Mouse (Mus musculus): Measurements from ENCODE around the gene Sde2.
A peak's percentile ranks its signal among the peaks of the same experiment; 100 is the strongest.

The Sde2 gene

DNA sequence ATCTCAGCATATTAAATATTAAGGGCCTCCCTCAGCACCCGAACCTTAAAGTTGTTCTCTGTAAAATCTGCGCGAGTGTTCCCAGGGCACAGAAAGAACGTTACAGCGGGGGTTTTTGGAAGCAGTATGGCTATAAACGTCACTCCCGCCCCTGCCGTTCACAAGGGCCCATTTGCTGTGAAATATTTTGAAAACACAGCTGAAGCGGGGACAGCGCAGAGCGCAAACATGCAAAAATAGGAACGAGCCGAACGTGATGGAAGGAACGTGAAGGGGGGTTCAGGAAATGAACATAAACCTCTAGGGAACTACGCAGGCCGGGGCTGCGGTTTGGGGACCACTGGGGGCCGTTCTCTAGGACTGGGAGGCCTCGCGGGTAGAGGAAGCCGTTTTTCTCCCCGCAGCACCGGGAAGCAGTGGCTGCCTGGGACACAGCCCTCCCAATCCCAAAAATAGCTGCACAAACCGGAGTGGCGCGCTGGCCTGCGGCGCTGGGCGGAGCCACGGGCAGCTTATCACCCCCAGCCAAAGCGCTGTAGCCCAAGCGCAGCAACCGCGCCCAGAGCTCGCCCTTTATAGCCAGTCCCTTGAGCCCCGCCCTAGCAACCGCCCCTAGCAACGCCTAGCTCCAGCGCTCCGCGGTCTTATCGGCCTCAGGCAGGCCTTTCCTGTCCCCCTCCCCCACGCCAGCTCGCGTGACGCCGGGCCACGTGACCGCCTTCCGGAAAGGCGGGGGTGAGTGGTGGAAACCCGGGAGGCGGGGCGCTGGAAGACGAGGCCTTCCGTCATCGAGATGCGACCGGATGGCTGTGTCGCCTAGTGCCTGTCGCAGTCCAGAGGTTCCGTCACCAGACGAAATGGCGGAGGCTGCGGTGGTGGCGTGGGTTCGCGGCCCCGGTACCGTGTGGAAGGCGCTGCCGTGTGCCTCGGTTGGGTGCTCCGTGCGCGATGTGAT is at the start of gene Sde2:
Gene Sde2 (plus strand): TSS at position 812 of the 955 bp plus-strand sequence.
- DNase-seq (ENCODE audit: low spot score), result peak; percentile 100

DNA sequence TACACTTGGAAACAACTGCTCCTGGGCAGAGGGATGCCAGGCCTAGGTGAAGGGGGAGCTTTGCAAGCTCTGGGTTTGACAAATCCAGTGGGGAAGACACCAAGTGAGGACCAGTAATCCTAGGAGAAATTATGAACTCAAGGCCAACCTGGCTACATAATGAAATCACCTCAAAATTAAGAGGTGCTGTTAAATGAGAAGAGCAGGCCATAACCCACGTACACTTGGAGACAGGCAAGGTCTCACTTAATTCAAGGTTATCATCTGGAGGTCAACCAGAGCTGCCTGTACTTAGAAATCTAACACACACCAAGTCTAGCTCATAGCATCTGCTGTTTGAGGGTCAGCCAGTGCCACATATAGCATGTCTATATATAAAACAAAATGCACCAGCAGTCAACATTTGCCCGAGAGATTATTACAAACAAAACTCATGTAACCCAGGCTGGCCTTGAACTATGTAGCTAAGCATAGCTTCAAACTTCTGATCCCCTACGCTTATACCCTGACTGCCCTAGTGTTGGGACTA is 49.4 kb upstream of the Sde2 start:
- DNase-seq (ENCODE audit: low spot score), result no peak

DNA sequence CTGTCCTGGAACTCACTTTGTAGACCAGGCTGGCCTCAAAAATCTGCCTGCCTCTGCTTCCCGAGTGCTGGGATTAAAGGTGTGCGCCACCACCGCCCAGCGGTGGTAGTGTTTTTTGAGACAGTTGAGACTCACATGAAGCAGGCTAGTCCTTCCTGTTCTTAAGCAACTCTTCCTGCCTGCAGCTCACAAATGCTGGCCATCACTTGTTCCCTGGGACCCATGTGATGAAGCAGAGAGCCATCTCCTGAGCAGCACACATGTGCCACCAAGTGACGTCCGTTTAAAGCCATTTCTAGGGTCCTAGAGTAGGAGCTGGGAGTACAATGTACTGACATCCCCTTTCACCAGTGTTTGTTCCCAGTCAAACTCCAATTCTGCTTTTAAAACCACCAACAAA is 47.0 kb upstream of the Sde2 start:
- DNase-seq (ENCODE audit: low spot score), result no peak

DNA sequence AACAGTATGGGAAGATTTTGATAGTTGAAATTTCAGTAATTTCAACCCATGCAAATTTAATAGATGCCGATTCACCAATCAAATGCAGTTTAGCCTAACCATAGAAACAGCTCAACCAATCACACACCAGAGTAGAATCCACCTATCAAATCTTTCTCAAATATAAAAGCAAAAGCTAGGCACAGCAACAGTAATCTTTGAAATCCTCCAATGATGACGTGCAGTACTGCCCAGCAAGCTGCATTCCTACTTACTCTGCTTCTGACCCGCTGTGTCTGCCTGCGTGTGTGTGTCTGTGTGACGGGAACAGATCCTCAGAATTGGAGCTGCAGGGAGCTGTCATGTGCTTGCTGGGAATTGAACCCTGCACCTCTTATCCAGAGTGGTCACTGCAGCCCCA is 42.1 kb upstream of the Sde2 start:
- no peak for DNase-seq (ENCODE audit: low spot score)

DNA sequence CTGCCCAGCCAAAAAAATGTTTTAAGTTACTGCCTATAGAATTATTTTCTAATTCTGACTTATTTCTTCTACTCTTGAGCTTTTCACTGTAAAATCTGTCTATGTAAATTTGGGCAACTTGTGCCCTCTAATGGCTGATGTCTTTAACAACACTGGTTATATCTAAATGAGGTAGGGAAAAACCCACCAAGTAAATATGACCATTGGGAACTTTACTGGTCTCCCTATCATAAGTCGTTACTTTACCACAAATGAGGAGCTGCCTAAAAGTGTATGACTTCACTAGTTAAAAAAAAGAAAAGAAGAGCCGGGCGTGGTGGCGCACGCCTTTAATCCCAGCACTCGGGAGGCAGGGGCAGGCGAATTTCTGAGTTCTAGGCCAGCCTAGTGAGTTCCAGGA is 40.0 kb upstream of the Sde2 start:
- DNase-seq (ENCODE audit: low spot score), result no peak

DNA sequence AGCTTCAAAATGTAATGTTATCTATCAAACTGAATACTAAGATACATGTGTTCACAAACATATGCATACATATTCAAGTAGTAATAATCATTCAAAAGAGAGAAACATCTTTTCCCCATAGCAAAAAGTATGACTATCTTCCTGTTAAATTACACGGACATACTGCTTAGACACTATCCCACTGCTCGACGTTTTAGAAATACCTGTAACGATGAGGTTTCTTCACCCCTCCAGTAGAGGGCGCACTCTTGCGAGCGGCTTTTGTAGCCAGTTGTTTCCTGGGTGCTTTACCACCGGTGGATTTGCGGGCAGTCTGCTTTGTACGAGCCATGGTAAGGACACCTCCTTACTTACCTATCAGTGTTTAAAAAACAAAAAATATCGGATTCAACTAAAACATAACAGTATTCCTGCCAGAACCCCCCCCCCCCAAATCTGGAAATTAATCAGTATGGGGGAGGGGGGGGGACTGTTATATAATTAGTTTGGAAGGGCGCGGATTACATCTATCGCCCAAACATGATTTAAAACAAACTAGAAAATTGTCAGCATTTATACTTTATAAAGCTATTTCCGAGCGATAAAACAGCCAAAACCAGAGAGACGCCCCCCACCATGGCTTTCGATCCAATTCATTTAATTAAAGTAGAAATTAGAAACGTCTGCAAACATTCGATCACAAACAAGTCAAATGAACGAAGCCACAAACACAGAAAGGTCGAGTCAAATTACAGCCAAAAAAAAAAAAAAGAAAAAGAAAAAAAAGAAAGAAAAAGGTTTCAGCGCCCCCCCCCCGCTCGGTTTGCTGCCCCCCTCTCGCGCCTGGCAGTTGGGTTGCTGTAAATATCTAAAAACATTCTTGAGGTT is 39.1 kb upstream of the Sde2 start:
- peak; percentile 63 for DNase-seq (ENCODE audit: low spot score)

DNA sequence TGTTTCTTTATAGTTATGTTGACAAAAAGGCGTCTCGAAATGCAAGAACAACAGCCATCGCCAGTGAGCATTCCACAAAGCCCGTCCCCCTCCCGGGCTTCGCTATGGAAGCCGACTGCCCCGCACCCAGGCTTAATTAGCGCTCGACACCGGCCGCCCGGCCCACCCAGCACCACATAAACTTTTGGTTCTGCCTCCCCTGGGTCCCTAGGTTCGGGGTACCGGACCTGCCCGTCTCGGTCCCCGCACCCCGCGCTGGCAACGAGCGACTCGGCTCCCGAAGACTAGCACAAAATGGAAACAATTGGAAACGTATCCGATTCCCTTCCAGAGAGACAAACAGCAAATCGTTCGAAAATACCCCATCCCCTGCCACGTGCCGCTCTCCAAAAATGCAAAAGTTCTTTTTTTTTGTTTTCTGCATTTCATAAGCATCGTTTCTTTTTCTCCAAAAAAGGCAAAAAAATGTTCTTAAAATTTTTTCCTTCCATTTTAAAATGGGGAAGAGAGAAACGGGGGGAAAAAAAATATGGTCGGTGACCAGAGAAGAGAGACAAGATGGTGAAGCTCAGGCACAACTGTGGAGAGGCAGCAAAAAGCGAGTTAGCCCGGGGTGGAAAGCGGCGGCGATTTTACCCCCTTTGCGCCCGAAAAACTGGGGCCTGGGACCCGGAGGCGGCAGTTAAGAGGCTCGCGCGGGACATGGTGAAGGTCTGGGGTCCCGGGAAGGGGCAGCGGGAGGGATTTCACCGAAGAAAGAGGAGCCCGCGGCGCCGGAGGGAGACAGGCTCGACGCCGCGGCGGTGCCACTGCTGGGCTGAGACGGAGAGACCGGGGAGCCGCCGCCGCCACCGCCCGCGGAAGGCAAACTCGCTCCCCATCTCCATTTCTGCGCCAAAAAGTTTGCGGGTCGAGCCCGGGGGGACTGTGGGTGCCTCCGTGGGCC is 38.2 kb upstream of the Sde2 start:
- peak; percentile 69 for DNase-seq (ENCODE audit: low spot score)

DNA sequence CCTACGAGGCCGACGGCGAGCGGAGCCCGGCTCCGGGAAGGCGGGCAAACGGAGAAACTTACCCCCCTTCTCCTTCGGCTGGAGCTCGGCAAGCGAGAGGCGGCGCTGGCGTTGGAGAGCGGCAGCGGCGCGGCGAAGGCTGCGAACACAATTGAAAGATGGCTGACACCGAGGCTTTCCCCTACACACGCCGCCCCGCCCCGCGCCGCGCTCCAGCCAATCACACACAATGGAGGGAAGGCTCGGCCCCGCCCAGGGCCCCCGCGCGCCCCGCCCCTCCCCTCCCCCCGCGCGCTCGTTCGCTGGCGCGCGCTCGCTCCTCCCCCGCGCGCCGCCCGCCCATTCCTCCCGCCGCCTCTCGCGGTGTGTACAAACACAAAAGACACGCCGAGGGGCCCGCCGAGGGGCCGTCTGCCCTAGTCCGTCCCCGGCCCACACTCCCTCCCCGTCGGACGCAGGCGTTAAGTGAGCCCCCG is 37.5 kb upstream of the Sde2 start:
- DNase-seq (ENCODE audit: low spot score), result peak; percentile 97

DNA sequence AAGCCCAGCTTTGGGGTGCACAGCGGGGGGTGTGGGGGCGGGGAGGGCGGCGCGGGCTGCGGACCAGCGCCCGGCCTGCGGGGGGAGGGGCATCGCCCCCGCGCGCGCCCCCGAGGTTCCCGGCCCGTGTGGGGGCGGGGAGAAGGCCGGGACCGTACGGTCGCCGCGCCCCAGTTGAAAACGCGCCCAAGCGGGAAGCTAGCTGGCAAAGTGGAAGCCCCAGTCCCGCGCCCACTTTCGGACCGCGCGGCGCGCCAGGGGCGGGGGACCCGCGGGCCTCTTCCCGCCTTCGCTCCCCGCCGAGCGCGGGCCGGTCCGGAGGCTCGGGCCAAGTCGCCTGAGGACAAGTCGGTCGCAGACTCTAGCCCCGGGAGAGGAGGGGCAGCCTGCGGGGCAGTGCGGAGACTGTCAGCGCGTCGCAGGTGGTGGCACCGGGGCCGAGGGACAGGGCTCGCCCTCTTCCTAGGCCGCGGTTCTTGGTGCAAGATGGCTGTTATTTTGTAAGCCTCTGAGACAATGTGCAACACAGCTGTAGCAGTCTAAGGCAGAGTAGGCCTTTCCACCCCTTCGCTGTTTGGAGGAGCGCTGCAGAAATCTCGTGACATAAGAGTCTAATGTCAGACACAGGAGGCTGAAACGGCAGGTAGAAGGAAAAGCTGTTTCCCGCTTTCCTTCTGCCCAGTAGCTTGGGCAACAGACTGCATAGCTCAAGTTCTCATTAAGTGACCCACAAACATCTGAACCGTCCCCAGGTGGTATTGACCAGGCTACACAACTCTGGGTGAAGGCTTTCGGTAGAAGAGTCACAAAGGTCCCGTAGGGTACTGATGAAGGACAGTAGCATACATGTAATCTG is 36.8 kb upstream of the Sde2 start, which contains the start of gene H3f3a:
Gene H3f3a (minus strand): TSS at position 59 of the 856 bp plus-strand sequence.
- no peak for DNase-seq (ENCODE audit: low spot score)

DNA sequence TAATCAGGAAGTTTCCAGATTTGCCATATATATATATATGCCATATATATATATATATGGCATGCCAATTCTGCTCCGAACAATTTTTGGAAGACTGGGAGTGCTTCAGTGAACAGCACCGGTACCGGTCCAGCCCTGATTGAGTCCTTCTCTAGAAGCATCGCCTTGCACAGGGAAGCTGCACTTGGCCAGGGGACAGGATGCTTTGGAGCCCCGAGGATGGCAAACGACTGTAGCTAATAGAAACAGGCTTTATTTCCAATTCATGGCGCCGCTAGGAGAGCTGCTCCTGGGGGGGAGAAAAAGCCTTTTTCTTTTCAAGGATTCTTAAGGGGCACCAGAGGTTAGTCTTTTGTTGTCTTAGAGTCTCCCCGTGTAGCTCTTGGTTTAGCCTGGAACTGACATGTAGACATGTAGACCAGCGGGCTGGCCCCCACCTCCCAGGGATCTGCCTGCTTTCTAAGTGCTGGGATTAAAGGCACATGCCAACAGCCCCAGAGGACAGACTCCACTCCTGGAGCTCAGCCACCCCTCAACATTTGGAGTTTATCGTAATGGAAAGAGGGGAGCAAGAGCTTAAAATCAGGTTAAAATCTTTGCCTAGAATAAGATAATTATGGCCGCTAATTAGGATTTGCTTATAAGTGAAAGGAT is 35.4 kb upstream of the Sde2 start:
- no peak for DNase-seq (ENCODE audit: low spot score)

DNA sequence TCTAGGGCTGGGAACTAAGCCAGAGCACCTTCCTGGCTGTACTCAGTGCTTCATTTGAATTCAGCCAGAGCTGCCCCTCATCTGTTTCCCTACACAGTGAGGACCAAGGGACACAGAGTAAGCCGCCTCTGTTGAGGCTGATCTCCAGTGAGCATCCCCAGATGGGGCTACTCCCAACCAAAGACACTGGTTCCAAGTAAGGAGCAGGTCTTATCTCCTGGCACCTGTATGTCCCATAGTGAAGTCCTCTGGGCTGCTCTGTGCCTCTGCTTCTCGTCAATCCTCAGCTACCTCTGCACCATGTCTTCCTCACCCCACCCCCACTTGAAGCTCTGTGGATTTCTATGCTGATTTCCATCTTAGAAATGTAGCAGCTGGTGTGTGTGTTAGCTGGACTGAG is 32.9 kb upstream of the Sde2 start:
- DNase-seq (ENCODE audit: low spot score), result no peak

DNA sequence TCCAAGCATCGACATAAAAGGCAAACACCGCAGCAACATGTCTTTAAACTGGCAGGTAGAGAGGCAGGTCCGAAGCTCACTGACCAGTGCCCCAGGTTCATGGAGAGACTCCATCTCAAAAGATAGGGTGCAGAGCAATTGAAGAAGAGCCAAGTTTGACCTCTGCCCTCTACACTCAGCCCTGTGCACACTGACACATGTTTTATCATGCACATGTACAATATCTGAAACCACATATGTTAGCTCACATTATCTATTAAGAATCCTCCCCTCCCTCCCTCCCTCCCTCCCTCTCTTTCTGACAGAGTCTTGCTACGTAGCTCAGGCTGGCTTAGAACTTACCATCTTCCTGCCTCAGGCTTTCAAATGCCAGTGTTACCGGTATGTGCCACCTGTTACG is 29.8 kb upstream of the Sde2 start:
- no peak for DNase-seq (ENCODE audit: low spot score)

DNA sequence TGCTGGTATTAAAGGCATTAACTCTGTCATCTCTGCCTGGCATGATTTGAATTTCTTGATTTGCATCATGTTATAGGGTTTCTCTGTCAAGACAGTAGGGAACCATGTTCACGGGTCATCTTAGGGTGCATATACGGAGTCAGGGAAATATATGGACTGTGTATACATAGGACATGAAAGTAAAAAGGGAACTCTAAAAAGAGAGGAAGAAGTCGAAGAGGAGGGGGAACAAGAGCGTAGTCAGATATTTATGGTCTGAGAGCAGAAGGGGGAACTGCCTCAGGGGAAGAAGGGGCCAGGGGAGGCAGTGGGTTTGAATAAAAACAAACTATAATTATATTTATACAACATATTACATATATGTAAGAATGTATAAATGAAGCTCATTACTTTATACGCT is 28.7 kb upstream of the Sde2 start:
- DNase-seq (ENCODE audit: low spot score), result no peak

DNA sequence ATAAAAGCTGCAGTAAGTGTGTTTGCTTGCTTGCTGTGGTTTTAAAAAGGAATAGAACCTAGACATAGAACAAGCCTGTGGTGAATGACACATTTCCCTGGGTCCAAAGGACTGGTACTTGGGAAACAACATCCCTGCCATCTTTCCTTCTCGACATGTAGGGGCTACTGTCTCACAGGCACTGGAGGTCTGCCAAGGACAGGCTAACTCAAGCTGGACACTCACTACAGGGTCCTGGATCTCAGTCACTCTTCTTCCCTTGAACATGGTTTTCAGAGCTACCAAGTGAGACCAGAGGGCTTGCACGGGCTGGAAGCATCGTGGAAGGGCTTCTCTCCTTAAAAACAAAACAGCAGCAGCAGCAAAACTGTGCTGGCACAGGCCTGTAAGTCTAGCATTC is 27.2 kb upstream of the Sde2 start:
- DNase-seq (ENCODE audit: low spot score), result no peak

DNA sequence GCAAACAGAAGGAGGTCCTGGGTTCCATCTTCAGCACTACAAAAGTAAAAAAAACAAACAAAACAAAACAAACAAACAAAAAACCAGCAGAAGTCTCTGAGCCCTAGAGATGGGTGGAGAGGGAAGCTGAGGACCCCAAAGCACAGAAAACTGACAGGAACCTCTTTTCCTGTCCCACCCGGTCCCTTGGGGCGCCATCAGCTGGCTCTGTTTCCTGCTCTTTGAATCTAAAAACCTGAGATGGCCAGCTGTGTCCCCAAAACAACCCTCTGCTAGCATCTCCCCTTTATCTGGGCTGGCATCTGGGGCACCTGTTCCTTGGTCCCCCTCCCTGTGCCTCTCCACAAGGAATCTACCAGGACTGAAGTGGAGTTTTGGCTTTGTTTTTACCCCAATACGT is 26.2 kb upstream of the Sde2 start:
- no peak for DNase-seq (ENCODE audit: low spot score)

DNA sequence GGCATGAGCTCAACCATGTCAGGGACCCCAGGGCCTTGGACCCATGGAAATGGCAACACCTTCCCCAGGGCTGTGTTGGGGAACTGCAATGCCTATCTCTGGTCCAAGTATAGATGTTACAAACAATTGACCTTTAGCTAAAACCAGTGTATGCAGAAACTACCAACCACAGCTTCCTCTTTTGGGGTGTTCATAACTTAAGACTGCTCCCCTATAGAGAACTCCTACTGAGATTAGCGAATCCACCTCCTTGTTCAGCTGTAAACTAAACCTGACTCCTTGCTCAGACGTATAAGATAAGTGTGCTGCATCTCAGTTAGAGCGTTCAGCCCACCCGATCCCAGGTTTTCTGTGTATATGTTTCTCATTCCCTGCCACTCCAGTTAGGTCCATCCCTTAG is 24.3 kb upstream of the Sde2 start:
- no peak for DNase-seq (ENCODE audit: low spot score)

DNA sequence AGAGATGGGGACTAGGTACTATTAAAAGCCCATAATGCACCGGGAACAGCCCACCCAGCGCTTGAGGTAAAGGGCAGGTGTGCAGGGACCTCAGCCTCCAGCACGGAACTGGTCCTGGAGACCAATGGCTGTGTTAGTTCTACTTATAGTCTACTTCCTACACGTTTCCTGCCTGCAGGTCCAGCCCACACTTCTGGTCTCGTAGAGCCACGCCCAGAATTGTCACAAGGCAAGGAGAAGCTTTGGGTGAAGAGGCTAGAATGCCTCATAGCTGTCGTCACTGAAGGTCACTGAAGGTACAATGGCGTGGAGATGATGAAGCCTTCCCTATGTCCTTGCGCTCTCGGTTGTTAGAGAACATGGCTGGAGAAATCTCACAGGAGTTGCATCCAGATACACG is 21.2 kb upstream of the Sde2 start:
- no peak for DNase-seq (ENCODE audit: low spot score)

DNA sequence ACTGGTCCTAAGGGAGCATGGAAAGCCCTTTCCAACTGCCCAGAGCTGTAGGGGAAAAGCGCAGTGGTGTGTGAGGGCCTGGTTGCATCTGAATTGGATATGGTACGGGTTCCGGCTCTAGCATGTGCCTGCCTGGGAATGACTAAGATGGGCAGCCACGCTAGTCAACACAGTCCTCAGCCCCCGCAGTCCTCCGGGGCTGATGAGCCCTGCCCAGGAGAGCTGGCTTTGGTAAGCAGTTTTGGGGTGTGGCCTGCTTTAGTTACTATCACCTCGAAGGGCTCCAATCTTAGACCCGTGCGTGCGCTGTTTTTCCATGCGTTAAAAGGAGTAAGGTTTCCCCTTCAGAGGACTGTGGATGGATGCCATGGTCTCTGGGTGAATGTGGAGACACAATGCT is 20.8 kb upstream of the Sde2 start:
- DNase-seq (ENCODE audit: low spot score), result no peak

DNA sequence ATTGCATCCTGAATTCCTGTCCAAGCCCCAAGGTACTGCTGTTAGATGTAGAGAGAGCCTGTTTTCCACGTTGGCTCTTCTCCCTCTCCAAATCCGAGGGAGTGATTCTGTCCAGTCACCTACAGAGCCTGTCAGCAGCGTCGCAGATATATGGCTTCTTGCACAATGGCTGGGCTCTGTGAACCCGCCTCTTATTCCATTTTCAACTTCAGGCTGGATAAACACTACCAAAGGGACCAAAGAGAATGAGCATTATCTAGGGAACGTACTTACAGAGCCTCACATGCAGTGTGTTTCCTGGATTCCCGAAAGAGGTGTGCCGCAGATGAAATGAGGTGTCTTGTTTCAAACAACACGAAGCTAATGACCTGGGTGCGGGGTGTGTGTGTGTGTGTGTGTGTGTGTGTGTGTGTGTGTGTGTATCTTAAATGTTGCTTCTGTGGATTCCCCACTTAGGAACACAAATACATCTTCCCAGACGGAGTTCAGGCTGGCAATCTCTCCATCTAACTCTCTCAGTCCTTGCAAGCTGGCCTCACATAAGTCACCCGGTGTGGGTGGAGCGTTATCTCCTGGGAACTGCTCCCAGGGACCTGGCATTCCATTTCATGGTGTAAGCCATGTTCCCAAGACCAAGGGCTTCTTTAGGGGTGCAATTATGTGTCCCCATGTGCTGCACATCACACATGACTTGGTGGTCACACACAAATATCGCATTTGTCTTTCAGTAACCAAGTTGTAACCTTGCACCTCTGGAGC is 20.2 kb upstream of the Sde2 start:
- DNase-seq (ENCODE audit: low spot score), result no peak

All from retina, embryonic 14.5 days (tissue).